Mouse (Mus musculus) liver, embryonic 16.5 days (tissue): ENCODE results near the gene Cited1. TPM values are rescaled to one million over a fixed set of nuclear protein-coding genes. Genes with fewer than 3 reads are reported as not detected.

Experiments
- ATAC-seq: fragments of 200-750 bp; cut with Nextera tagmentation; 2 replicates; pipeline ENCODE4 v1.8.0; 2017; ENCODE audit warnings: low read depth, mild to moderate bottlenecking, moderate number of reproducible peaks, moderate library complexity
- H3K27ac ChIP-seq: fragments of 300-500 bp; sonication (generic); 2 replicates; pipeline ENCODE4 v1.5.1; 2014; ENCODE audit warnings: mild to moderate bottlenecking, low read length
- H3K27me3 ChIP-seq: fragments of 300-500 bp; sonication (generic); 2 replicates; pipeline ENCODE4 v1.6.1; 2014; ENCODE audit warnings: low read depth, low read length, mixed read lengths; ENCODE audit not compliant: control insufficient read depth, insufficient read depth
- H3K36me3 ChIP-seq: fragments of 300-500 bp; sonication (generic); 2 replicates; pipeline ENCODE4 v1.6.1; 2014; ENCODE audit warnings: mild to moderate bottlenecking; ENCODE audit not compliant: control insufficient read depth, insufficient read depth
- H3K4me1 ChIP-seq: fragments of 300-500 bp; sonication (generic); 2 replicates; pipeline ENCODE4 v1.6.1; 2014; ENCODE audit warnings: low read depth, low read length, mixed read lengths; ENCODE audit not compliant: control insufficient read depth
- H3K4me2 ChIP-seq: fragments of 300-500 bp; sonication (generic); 2 replicates; pipeline ENCODE4 v1.6.1; 2014; ENCODE audit warnings: low read depth, low read length, mixed read lengths
- H3K4me3 ChIP-seq: fragments of 300-500 bp; sonication (generic); 2 replicates; pipeline ENCODE4 v1.5.1; 2014; ENCODE audit warnings: low read depth, mild to moderate bottlenecking, low read length
- H3K9ac ChIP-seq: fragments of 300-500 bp; sonication (generic); 2 replicates; pipeline ENCODE4 v1.6.1; 2014; ENCODE audit warnings: low read depth, low read length
- H3K9me3 ChIP-seq: fragments of 300-500 bp; sonication (generic); replicated peaks from 2 replicates; pipeline ENCODE4 v1.6.1; 2016; ENCODE audit warnings: low read length; ENCODE audit not compliant: control insufficient read depth
- WGBS: fragments of 180-500 bp; shearing (Covaris S2); extraction: QIAGEN DNeasy Blood & Tissue Kit; methylation state at CpG from one replicate; pipeline ENCODE4 v1.1.7; 2014; ENCODE audit not compliant: insufficient replicate concordance; 5-methylcytosine and 5-hydroxymethylcytosine counted together
- polyA plus RNA-seq: library from polyadenylated mRNA; unstranded; fragments of >200 nt; fragmentation: Nextera tagmentation; extraction: Ambion mirVana; gene quantifications from 2 replicates; pipeline ENCODE4 v1.2.1, GENCODE M21; 2015

The Cited1 gene
- polyA plus RNA-seq, result 39.9 and 40.3 TPM in 2 replicates

GRCm38 (mm10) chrX:102251937-102252860, at the start of gene Cited1:
TSS of gene Cited1 (minus strand) at chrX:102252181.
- Histone ChIP-seq H3K36me3 (no peaks in the 10 kb centered on the region), H3K9ac (peak within 1 kb of the TSS; percentile 9; the same call in 1 of the 2 replicates), H3K4me1 (no peaks in the 10 kb centered on the region), H3K27ac (no peak within 1 kb of the TSS), H3K4me2 (peak within 1 kb of the TSS; percentile 53), H3K27me3 (peaks cover 56% of the 10 kb centered on the region), H3K9me3 (no peaks in the 10 kb centered on the region), H3K4me3 (peak within 1 kb of the TSS; percentile 55)
- WGBS, result 16% methylated on average over 44 of the region's 44 CpGs
- peak; percentile 83 for ATAC-seq

DNA sequence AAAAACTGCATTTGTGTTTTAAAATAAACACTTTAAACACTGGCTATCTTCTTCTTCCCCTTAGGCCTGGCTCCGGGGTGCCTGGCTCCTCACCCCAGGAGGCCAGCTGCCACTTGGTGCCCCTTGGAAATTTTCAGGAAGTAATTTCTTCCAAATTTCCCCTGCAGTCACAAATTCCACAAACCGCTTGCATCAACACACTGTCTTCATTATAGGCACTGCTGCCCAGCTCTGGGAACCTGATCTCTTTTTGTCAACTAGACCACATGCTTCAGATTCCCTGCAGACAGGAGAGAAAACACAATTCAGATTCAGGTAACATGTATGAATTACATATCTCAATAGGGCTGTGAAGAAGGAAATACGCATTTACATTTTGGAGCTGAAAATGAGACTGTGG, 32.9 kb upstream of the Cited1 start:
- no peaks in the 10 kb centered on the region for H3K9me3 ChIP-seq
- H3K4me2 ChIP-seq, result no peak overlapping the region
- H3K36me3 ChIP-seq, result no peaks in the 10 kb centered on the region
- no peak for ATAC-seq
- H3K4me3 ChIP-seq, result no peak overlapping the region
- no peak overlapping the region for H3K27ac ChIP-seq
- peaks cover 3% of the 10 kb centered on the region; the same call in 1 of the 2 replicates for H3K27me3 ChIP-seq
- H3K4me1 ChIP-seq, result no peaks in the 10 kb centered on the region
- WGBS, result 70% methylated on average over 3 of the region's 3 CpGs
- no peak overlapping the region for H3K9ac ChIP-seq

DNA sequence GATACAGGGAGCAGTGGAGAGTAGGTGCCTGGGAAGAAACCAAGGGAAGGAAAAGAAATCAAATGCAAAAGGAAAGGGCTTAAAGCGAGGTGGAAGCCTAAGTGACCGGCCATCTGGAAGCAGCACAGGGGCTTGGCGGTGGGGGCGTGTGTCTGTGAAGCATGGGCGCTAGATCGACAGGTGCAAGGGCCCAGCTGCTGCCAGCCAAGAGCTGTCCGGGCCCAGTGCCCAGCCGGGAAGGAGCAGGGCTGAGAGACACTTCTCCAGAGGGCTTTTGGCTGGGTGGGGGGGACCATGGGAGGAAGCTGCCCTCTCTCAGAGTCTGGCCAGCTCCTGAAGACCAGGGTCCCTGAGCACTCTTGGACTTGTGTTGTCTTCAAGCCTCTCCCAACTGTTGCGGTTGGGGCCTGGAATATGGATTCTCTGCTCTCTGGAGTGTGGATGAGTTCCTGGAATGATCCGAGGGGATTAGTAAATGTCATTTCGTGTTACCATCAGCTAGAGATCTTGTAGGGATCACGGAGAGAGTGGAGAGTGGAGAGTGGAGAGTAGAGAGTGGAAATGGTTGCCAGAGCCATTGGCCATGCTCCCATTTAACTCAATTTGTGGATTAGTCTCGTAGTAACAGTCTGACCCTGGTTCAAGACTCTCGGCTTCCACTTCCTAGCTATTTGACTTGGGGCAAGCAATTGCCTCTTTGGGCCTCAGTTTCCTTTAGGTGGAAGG, 10.8 kb upstream of the Cited1 start:
- 71% methylated on average over 14 of the region's 14 CpGs for WGBS
- no peak overlapping the region for H3K27ac ChIP-seq
- ATAC-seq, result no peak
- H3K27me3 ChIP-seq, result no peaks in the 10 kb centered on the region; the same call in 1 of the 2 replicates
- H3K4me3 ChIP-seq, result no peak overlapping the region
- H3K9ac ChIP-seq, result no peak overlapping the region
- H3K9me3 ChIP-seq, result no peaks in the 10 kb centered on the region
- H3K4me2 ChIP-seq, result no peak overlapping the region
- H3K36me3 ChIP-seq, result no peaks in the 10 kb centered on the region
- no peaks in the 10 kb centered on the region for H3K4me1 ChIP-seq

- Histone ChIP-seq H3K4me2 (no peak overlapping the region), H3K9me3 (no peaks in the 10 kb centered on the region), H3K27ac (no peak overlapping the region), H3K36me3 (no peaks in the 10 kb centered on the region), H3K27me3 (no peaks in the 10 kb centered on the region; the same call in 1 of the 2 replicates), H3K4me3 (no peak overlapping the region), H3K9ac (no peak overlapping the region), H3K4me1 (no peaks in the 10 kb centered on the region)
- WGBS, result 73% methylated on average over 4 of the region's 4 CpGs
- ATAC-seq, result no peak
These were observed 7.8 kb upstream of the Cited1 start for GRCm38 (mm10) chrX:102259772-102260171.

- Histone ChIP-seq H3K9me3 (no peaks in the 10 kb centered on the region), H3K27me3 (peaks cover 53% of the 10 kb centered on the region), H3K27ac (no peak overlapping the region), H3K4me2 (peak overlapping the region; percentile 2; the same call in 1 of the 2 replicates), H3K4me1 (no peaks in the 10 kb centered on the region), H3K4me3 (no peak overlapping the region), H3K36me3 (no peaks in the 10 kb centered on the region), H3K9ac (no peak overlapping the region)
- 19% methylated on average over 7 of the region's 7 CpGs for WGBS
- ATAC-seq, result no peak
These were observed 1.9 kb upstream of the Cited1 start for GRCm38 (mm10) chrX:102253892-102254291.

DNA sequence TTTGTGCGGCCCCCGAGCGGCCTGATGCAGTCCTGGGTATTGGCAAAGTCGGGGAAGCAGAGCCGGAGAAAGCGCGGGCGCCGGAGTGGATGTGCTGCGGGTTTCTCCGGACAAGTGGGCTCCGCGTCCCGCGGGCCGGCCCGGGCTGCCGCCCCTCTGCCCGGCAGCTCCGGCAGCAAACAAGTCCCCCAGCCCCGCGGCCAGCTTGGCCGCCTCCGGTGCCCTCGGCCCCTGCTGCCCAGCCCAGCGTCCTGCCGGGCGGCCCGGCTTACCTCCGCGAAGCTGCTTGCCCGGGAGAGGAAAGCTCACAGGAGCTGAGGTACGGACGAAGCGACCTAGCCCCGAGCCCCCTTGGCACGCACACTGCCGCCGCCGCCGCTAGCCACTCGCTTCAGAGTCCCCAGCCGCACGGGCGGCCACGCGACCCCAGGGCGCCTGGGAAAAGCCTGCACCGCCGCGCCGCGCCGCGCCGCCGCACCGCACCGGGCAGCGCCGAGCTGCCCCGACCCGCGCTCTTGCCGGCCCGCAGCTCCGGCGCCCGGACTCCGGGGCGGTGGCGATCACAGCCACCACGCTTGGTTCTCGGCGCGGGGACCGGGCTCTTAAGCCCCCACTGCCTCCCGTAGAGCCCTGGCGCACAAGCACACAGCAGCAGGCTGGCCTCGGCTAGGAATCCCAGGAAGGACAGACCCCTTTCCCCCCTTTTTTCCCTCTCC, 602 bp downstream of the Cited1 start:
- Histone ChIP-seq H3K4me1 (no peaks in the 10 kb centered on the region), H3K27me3 (peaks cover 57% of the 10 kb centered on the region), H3K9ac (no peak overlapping the region; the same call in 1 of the 2 replicates), H3K4me2 (peak overlapping the region; percentile 53), H3K36me3 (no peaks in the 10 kb centered on the region), H3K4me3 (peak overlapping the region; percentile 55), H3K9me3 (no peaks in the 10 kb centered on the region), H3K27ac (no peak overlapping the region)
- ATAC-seq, result peak; percentile 33
- WGBS, result 16% methylated on average over 63 of the region's 80 CpGs

GRCm38 (mm10) chrX:102250891-102251170, 1.1 kb downstream of the Cited1 start:
- Histone ChIP-seq H3K9me3 (no peaks in the 10 kb centered on the region), H3K9ac (no peak overlapping the region), H3K4me1 (no peaks in the 10 kb centered on the region), H3K27me3 (peaks cover 61% of the 10 kb centered on the region), H3K27ac (no peak overlapping the region), H3K4me3 (peak overlapping the region; percentile 55), H3K36me3 (no peaks in the 10 kb centered on the region), H3K4me2 (peak overlapping the region; percentile 53)
- 16% methylated on average over 24 of the region's 24 CpGs for WGBS
- no peak for ATAC-seq

GRCm38 (mm10) chrX:102250150-102250890, 1.7 kb downstream of the Cited1 start:
- WGBS, result 14% methylated on average over 63 of the region's 68 CpGs
- H3K4me2 ChIP-seq, result peak overlapping the region; percentile 53
- H3K4me1 ChIP-seq, result no peaks in the 10 kb centered on the region
- H3K27ac ChIP-seq, result no peak overlapping the region
- peaks cover 61% of the 10 kb centered on the region for H3K27me3 ChIP-seq
- peak overlapping the region; percentile 55 for H3K4me3 ChIP-seq
- no peak overlapping the region for H3K9ac ChIP-seq
- ATAC-seq, result no peak
- no peaks in the 10 kb centered on the region for H3K36me3 ChIP-seq
- H3K9me3 ChIP-seq, result no peaks in the 10 kb centered on the region
